Mouse (Mus musculus): ENCODE results near the gene Trim29. TPM values are rescaled to one million over a fixed set of nuclear protein-coding genes. Genes with fewer than 3 reads are reported as not detected.

The Trim29 gene
- 0.41 and 1.2 TPM in 2 replicates for polyA plus RNA-seq (2012; rRNA removed)

GRCm38 (mm10) chr9:43310538-43310937 lies at the start of gene Trim29:
TSS of gene Trim29 (plus strand) at chr9:43310848.

Other genes with a start within 250 kb of the Trim29 start
- 10.2 and 10.4 TPM in 2 replicates for gene Arhgef12, start 203.6 kb upstream of the Trim29 start, polyA plus RNA-seq (2012; rRNA removed)
- 1.5 and 1.6 TPM in 2 replicates for gene Tmem136, start 194.3 kb upstream of the Trim29 start, polyA plus RNA-seq (2012; rRNA removed)
- gene Pou2f3, start 100.5 kb upstream of the Trim29 start, polyA plus RNA-seq (2012; rRNA removed) = 0.77 and 0.78 TPM in 2 replicates
- 42.4 and 50.7 TPM in 2 replicates for gene Oaf, start 70.9 kb upstream of the Trim29 start, polyA plus RNA-seq (2012; rRNA removed)